Mouse (Mus musculus) CD4-positive naive resting alpha-beta T cell, adult 57 days (primary cell): ENCODE results near the gene Lrrc34. TPM values are rescaled to one million over a fixed set of nuclear protein-coding genes. Genes with fewer than 3 reads are reported as not detected.

Experiments
- total RNA-seq: library from RNA; stranded (reverse); gene quantifications from one replicate; pipeline ENCODE4 v1.2.4, GENCODE M21; 2023

The Lrrc34 gene
- not detected for total RNA-seq

DNA sequence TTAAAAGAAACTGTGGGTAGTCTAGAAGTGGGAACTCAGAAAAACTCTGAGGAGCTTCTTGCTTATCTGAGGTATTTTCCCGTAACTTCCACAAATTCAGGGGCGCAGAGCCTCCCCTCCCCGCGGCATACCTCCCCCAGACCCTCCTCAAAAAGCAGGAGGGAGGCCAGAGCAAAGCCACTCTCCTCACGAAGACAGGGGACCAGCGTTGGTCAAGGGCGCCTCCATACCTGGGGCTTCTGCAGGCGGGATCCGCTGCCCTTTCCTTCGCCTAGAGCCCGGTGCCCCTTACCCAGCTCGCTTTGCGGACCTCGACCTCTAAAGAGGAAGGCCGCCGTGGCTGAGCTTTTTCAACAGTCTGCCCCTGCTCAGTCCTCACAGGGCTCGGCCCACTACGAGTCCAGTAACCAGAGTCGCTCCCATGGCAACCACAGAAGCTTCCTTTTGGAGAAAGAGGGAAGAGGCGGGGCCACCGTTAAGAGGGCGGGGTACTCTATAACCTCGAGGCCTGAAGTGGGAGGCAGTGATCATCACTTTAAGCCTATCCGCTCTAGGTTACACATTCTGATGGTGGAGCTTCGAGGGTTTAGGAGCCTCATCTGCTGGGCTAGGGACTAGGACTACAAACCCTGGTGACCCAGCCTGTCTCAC, at the start of gene Lrrc34:
Lrrc34 (minus strand) TSS at position 430 of the 651 bp plus-strand sequence.

DNA sequence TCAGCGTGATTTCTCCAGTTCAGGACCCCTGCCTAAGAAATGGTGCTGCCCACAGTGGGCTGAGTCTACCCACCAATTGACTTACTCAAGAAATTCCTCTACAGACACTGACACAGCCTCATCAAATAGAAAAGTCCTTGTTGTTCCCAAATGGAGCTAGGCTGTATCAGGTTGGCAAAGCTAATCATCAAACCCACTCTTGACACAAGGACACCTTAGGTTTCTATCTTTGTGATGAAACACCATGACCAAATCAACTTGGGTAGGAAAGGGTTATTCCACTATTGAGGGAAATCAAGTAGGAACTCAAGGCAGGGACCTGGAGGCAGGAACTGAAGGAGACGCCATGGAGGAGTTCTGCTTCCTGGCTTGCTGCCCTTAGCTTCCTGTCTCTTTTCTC, 3.5 kb downstream of the Lrrc34 start, which contains the start of gene Lrriq4:
Lrriq4 (plus strand) TSS at position 301 of the 400 bp plus-strand sequence.

DNA sequence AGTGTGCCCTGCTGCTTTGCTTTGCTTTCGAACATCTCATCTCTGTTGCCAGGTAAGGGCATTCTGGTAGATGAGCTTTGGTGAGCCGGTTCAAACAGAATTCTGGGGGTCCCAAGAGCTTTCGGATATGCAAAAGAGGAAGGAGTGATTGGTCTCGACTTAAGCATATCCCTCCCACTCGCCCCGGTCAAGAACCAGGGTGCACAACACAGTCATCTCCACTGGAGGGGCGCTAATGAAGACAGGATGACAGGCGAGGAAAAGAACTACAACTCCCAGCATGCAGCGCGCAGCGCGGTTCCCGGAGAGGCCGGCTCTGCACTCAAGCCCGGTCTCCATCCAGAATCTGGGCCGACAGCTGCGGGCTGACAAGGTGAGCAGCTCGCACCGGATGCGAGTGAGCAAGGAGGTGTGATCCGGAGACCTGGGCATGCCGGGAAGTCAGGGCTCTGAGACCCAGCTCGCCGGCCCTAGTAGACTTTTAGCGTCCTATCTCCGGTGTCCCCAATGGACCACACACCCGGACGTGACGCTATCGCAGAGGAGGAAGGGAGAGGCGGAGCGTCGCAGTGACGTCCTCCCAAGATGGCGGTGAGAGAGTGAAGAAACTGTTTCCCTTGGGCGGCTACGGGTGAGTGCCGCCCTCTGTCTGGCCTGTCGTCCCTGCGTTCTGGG, 45.5 kb downstream of the Lrrc34 start, which contains the start of gene Mynn:
Mynn (plus strand) TSS at position 1 of the 675 bp plus-strand sequence.

DNA sequence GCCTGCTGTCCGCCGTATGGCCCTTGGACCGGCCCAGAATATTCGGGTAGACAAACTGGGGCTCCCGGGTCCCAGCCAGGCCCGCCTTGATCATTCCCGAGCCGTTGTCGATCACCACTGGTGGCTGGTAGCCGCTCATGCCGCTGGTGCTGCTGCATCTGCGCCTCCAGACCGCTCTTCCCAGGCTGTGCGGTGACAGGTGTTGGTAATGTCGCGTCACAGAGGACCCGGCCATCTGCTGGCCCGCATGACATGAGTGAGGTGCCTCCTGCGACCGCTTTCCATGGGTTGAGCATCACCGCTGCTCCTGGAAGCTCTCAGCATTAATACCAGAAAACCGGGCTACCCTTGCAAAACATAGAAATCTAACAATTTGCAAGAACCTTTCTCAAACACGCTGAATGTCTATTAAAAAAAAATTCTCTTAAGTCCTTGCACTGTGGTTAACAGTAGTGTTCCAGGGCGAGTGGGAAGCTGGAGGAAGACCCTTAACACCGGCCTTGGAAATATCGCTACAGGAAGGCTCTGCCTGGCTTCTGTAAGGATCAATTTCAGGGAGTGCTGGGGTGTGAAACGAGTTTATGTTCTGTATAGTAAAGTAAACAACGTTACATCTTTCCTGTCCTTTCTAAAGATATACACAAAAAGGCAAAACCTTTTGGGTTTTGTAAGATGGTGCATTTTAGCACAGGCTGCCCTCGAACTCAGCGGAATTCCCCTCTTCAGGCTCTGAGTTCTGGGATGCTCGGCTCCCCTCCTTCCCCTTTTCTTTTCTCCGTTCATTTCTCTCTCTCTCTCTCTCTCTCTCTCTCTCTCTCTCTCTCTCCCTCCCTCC, 47.7 kb downstream of the Lrrc34 start, which contains the start of gene Actrt3:
Actrt3 (minus strand) TSS at position 229 of the 835 bp plus-strand sequence.

Other genes with a start within 250 kb of the Lrrc34 start
- gene Mecom, start 99.9 kb downstream of the Lrrc34 start, total RNA-seq = not detected
- gene Actrt3, start 47.9 kb downstream of the Lrrc34 start, total RNA-seq = 0.38 TPM
- 55.0 TPM for gene Mynn, start 45.8 kb downstream of the Lrrc34 start, total RNA-seq
- gene Lrriq4, start 3.4 kb downstream of the Lrrc34 start, total RNA-seq = not detected
- gene Lrrc31, start 52.0 kb upstream of the Lrrc34 start, total RNA-seq = not detected
- gene Samd7, start 98.4 kb upstream of the Lrrc34 start, total RNA-seq = not detected
- gene Sec62, start 145.0 kb upstream of the Lrrc34 start, total RNA-seq = 80.9 TPM
- gene Gpr160, start 208.1 kb upstream of the Lrrc34 start, total RNA-seq = 0.65 TPM